Mouse (Mus musculus): ENCODE data around the gene Nkx6-2.

DNA sequence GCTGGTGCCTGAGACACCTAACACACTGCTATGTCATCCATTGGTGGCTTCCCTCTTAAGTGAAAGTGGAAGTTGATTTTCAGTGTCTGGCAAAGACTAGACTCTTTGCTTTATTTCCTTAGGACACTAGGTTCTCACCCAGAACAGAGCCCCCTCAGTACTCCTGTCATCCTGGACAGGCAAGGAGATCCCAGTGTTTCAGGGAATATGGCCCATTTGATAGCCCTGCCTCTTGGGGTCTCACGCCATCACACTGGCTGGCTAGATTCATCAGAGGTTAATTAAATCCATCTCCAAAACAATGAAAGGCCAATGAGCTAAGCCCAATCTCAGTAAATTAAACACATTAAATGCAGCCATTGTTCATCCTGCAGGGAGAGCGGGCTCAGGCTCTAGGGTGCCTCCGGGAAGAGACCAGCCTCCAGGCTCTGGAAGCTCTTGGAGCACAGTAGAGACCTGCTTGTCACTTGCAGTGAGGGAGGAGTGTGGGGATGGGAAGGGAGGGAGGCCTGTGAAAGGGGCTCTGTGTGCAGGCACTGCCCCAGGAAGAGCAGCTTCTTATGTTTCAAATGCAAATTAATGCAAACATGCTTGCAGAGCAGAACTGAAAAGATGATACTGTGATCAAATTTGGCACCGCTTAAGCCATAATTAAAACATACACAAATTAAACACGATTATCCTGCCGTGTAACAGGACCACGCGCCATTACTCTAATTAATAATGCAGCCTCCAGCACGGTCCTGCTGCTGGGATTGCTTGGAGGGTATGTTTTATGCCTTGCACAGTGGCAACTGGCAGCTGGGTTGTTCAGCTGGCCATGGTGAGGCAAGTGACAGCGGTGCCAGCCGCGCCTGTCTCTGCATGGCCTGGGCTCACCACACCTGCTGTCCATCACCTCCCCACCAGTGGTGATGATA is 37.6 kb downstream of the Nkx6-2 start:
- TF ChIP-seq POLR2A (IDR thresholded peaks at IDR 0.05; ENCODE audit: extremely low read depth, insufficient read depth, low read length): no peak
- TF ChIP-seq CTCF (IDR thresholded peaks at IDR 0.05; ENCODE audit: low read depth, low read length): no peak

Data from liver, adult 2 months (tissue).